Mouse (Mus musculus): Measurements from ENCODE around the gene Dnaic2.

DNA sequence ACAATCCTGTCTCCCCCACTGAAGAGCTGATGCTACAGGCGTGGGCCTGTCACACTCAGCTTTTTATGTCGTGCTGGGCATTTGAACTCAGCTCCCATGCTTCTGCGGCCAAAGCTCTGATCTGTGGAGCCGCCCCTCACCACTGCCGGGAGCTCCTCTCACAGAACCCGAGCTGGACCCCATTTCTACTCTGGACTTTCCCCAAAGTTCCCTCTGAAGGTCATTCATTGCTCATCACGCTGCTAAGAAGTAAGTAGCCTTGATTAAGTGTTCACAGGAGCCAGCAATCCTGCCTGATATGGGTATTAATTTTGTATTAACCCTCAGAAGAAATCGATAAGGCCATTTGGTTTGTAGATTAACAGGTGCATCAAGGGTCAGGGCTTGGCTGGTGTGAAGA is 4.8 kb upstream of the Dnaic2 start:
- TF ChIP-seq CTCF (IDR thresholded peaks at IDR 0.05; ENCODE audit: control insufficient read depth, insufficient read depth, insufficient read length), result no peak
- TF ChIP-seq FOSL1 (IDR thresholded peaks at IDR 0.05; ENCODE audit: insufficient read depth, low read length, poor library complexity, severe bottlenecking), result no peak
- no peak for TF ChIP-seq MYOG (IDR thresholded peaks at IDR 0.05; ENCODE audit: control insufficient read depth, extremely low read depth, insufficient read length)

Measured in C2C12 (cell line).